Comparison of ENCODE assay signal across 8 mouse cellular contexts in the genomic region with DNA sequence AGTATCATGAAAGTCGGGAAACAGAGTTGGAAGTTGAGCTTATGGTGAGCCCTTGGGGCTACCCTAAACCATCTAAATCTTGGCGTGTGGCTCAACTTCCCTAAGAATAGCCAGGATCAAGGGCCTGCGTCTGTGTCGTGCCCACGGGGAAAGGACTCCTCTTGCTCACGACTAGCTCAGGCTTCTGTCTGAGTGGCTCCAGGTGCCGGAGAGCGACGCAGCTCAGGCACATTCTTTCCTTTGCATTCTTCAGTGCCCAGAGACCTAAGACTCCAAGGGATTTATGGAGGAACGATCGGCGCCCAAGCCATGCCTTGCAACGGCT. TPM values are rescaled to one million over a fixed set of nuclear protein-coding genes. Genes with fewer than 3 reads are reported as not detected.
DNase-seq lines count a peak whose midpoint lies in the region; ATAC-seq and TF ChIP-seq lines count a peak whose summit lies in the region.

No protein-coding gene starts in this region.

- peak overlapping the region; percentile 98 for H3K27ac ChIP-seq in gastrocnemius, adult 2 months
- peak overlapping the region; percentile 61 for H3K27ac ChIP-seq in CH12.LX (ENCODE audit: insufficient read depth, low read depth)

- dilution Hi-C loops in CH12.LX (cut with MboI; ENCODE audit: extremely low pct_ligation_motif_present, extremely low pct_unique_long_range_greater_than_20kb, low sequenced_read_pairs), result no loop called here

- no peak for DNase-seq in gastrocnemius, adult 2 months
- no peak for DNase-seq in gastrocnemius, postnatal 10 days
- DNase-seq in CH12.LX (ENCODE audit: extremely low read depth), result no peak
- DNase-seq in left cerebral cortex, adult 18-20 months (ENCODE audit: low spot score in 2 of 2), result no peak
- DNase-seq in embryo, embryonic 10 days (ENCODE audit: low spot score), result no peak
- DNase-seq in spleen, postnatal 14 days (ENCODE audit: low spot score in 2 of 2), result no peak

- TF ChIP-seq POLR2A in CH12.LX (IDR thresholded peaks at IDR 0.05; ENCODE audit: low read depth, low read length), result no peak

- peaks cover 9% of the 10 kb centered on the region; the same call in 1 of the 2 replicates for H3K79me2 ChIP-seq in CH12.LX (replicated peaks; ENCODE audit: control insufficient read depth, extremely low read depth, insufficient read depth, poor library complexity, severe bottlenecking)

- in situ Hi-C loops in CH12.LX (cut with MboI; ENCODE audit: low pct_ligation_motif_present, low pct_unique_long_range_greater_than_20kb, low sequenced_read_pairs), result loop anchor here (5.0 kb wide), 1 partner anchor 119 kb away; no protein-coding TSS in a partner anchor

- peak; percentile 21 for ATAC-seq in granulocyte monocyte progenitor cell, adult 5-6 weeks (replicated peaks; ENCODE audit: poor library complexity, severe bottlenecking)

- TF ChIP-seq RAD21 in CH12.LX (IDR thresholded peaks at IDR 0.05; ENCODE audit: low read depth, low read length), result no peak

- H3K27me3 ChIP-seq in CH12.LX (replicated peaks), result no peaks in the 10 kb centered on the region
- no peaks in the 10 kb centered on the region for H3K27me3 ChIP-seq in megakaryocyte, embryonic 14.5 days (replicated peaks)

- H3K4me2 ChIP-seq in CH12.LX (ENCODE audit: insufficient read depth, low read depth, poor library complexity, severe bottlenecking), result peak overlapping the region; percentile 78

- no peaks in the 10 kb centered on the region for H3K9me3 ChIP-seq in CH12.LX (replicated peaks; ENCODE audit: low read length)
- H3K9me3 ChIP-seq in megakaryocyte, embryonic 14.5 days, result no peaks in the 10 kb centered on the region

- H3K36me3 ChIP-seq in CH12.LX (replicated peaks in 1 of 2; ENCODE audit: control insufficient read depth in 1 of 2, insufficient read depth in 1 of 2, low read length in 1 of 2), result no peaks in the 10 kb centered on the region
- no peaks in the 10 kb centered on the region for H3K36me3 ChIP-seq in megakaryocyte, embryonic 14.5 days (replicated peaks; ENCODE audit: low read length)

- no peak for TF ChIP-seq EP300 in CH12.LX (IDR thresholded peaks at IDR 0.05; ENCODE audit: low read length)

- no peak for TF ChIP-seq CTCF in gastrocnemius, adult 2 months (IDR thresholded peaks at IDR 0.05)
- TF ChIP-seq CTCF in CH12.LX (conservative IDR thresholded peaks at IDR 0.05 in 1 of 2, IDR thresholded peaks at IDR 0.05 in 1 of 2; ENCODE audit: low read depth in 2 of 2, low read length in 2 of 2), result no peak

- intact Hi-C loops in gastrocnemius, adult 2 months (cut with DNase I), result loop anchor here (1.0 to 5.0 kb wide), 3 partner anchors 101 to 392 kb away; no protein-coding TSS in a partner anchor

- peak overlapping the region; percentile 80 for H3K4me3 ChIP-seq in gastrocnemius, adult 2 months
- peak overlapping the region; percentile 82 to 94 (median 86) for H3K4me3 ChIP-seq in CH12.LX (replicated peaks in 1 of 3; ENCODE audit: low read depth in 2 of 3, low read length in 2 of 3, poor library complexity in 1 of 3)
- H3K4me3 ChIP-seq in megakaryocyte, embryonic 14.5 days (replicated peaks), result peak overlapping the region; percentile 96

- H3K4me1 ChIP-seq in CH12.LX (ENCODE audit: control insufficient read depth in 1 of 2, insufficient read depth in 2 of 2), result peaks cover 0 to 15% of the 10 kb centered on the region in 2 experiments; a peak in 2 of 4 replicates
- peaks cover 10% of the 10 kb centered on the region for H3K4me1 ChIP-seq in megakaryocyte, embryonic 14.5 days

- peak overlapping the region; percentile 36 for H3K9ac ChIP-seq in CH12.LX (ENCODE audit: insufficient read depth, low read depth)

TF ChIP-seq in CH12.LX, 34 proteins besides CTCF, POLR2A, EP300 and RAD21:
- TF ChIP-seq CHD1 (IDR thresholded peaks at IDR 0.05; ENCODE audit: low read depth, low read length) (0 out of 2 replicates have a peak, but pooled peaks have one; percentile 6), RCOR1 (conservative IDR thresholded peaks at IDR 0.05; ENCODE audit: low read depth, low read length) (no peak)
TF ChIP-seq in CH12.LX: peak in this region for 1.

RNA-seq across cellular contexts. Expression of gene Arhgap5, which starts 0.7 kb away (rescaled TPM):
- 10 to 100 TPM; 38.6 to 49.2 TPM for total RNA-seq in gastrocnemius, adult 2 months (2021)
- 10 to 100 TPM; 36.1 to 43.4 TPM for total RNA-seq in gastrocnemius, postnatal 10 days (2021)
- total RNA-seq in CH12.LX (2012; rRNA removed), result 12.0 and 13.0 TPM in 2 replicates
- total RNA-seq in CH12.LX (2014; rRNA removed), result 42.7 and 45.5 TPM in 2 replicates
- 11.1 and 13.0 TPM in 2 replicates for polyA plus RNA-seq in CH12.LX (2012; ENCODE audit: insufficient read length, low read depth)
- 5.9 and 7.4 TPM in 2 replicates for total RNA-seq in granulocyte monocyte progenitor cell, adult 5-6 weeks (2014; fragmentation: Nextera tagmentation)
- 4.9 and 9.7 TPM in 2 replicates for total RNA-seq in granulocyte monocyte progenitor cell, adult 5-6 weeks (2017)
- 0.50 TPM in 1 of 2 replicates, not detected in the other for polyA plus RNA-seq in megakaryocyte, embryonic 14.5 days (2012; ENCODE audit: insufficient read depth, low replicate concordance)
- total RNA-seq in left cerebral cortex, adult 18-20 months (2021), result 100 to 1,000 TPM; 140 to 149 TPM
